Mouse (Mus musculus): ENCODE data around the gene Als2cr12. TPM values are rescaled to one million over a fixed set of nuclear protein-coding genes. Genes with fewer than 3 reads are reported as not detected.
"Not testable (repeated sequence)": the region's sequence is repeated elsewhere in the genome, so short reads cannot be mapped to it uniquely, and the experiment has no call there.

The Als2cr12 gene
- polyA plus RNA-seq, 1 experiment, result not detected

DNA sequence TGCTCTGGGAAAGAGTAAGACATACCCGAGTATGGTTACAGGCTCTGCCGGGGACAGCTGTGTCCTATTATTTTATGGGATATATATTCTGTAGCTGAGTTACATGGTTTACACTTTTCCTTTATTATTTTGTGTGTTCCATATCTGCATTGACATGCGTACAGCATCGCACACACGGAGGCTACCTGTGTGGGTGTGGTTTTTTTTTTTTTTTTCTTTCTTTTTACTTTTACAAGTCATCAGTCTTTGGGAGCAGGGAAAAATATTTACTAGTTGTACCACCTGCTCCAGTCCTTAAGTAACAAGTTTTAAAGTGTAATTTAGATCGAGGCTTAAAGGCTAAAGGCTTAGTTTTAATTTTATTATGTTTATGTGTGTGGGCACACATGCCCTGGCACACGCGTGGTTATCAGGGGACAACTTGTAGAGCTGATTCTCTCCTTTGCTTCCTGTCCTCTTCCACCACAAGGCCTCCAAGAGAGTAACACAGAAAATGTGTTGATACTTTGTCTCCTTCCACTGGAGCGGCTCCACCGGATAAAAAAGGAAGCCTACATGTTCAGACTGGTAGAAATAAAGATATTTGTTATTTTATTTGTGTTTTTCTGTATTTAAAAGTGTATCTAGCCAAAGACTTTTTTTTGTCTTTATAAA, 15.0 kb upstream of the Als2cr12 start:
- Histone ChIP-seq H3K4me3 (replicated peaks; ENCODE audit: control insufficient read depth, low read depth, low read length) (peak overlapping the region; percentile 92), H3K4me1 (ENCODE audit: control insufficient read depth, insufficient read depth, low read length) (peaks cover 1% of the 10 kb centered on the region; the same call in 1 of the 2 replicates), H3K27ac (ENCODE audit: control insufficient read depth, insufficient read depth, low read depth, low read length, poor library complexity) (peak overlapping the region; percentile 99)
- 17% methylated on average over 10 of the region's 10 CpGs for WGBS
- TF ChIP-seq POLR2A (IDR thresholded peaks at IDR 0.05; ENCODE audit: borderline replicate concordance, control insufficient read depth, low read depth, low read length), result no peak

DNA sequence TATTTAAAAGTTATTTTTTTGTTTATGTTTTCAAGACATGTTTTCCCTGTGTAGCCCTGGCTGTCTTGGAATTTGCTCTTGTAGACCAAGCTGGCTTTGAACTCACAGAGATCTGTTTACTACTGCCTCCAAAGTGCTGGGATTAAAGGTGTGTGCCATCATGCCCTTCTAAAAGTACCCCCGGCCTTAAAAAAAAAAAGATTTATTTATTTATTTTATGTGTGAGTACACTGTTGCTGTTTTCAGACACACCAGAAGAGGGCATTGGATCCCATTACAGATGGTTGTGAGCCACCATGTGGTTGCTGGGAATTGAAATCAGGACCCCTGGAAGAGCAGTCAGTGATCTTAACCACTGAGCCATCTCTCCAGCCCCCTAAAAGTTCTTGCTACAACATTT, 14.3 kb upstream of the Als2cr12 start:
- not testable (repeated sequence) for H3K4me1 ChIP-seq (ENCODE audit: control insufficient read depth, insufficient read depth, low read length); H3K4me3 ChIP-seq (replicated peaks; ENCODE audit: control insufficient read depth, low read depth, low read length); H3K27ac ChIP-seq (ENCODE audit: control insufficient read depth, insufficient read depth, low read depth, low read length, poor library complexity)
- WGBS, result 85% methylated on average over 1 of the region's 1 CpGs

DNA sequence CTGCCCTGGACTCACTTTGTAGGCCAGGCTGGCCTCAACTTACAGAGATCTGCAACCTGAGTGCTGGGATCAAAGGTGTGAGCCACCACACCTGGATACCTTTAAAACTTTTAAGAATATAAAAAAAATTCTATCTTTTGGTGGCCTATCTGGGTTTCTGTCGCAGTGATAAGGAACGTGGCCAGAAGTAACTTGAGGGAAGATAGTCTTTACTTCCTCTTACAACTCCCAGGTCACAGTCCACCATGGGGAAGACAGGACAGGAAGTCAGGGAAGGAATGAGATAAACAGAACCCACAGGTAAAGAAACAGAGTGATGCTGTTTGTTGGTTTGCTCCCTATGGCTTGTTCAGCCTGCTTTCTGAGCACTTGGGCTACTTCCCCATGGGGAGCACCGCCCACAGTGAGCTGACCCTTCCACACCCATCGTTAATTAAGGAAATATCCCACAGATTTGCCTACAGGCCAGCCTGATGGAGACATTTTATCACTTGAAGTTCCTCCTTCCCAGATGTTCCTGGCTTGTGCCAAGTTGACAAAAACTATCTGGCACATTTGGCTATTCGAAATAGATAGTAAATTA, 4.9 kb upstream of the Als2cr12 start:
- not testable (repeated sequence) for H3K4me1 ChIP-seq (ENCODE audit: control insufficient read depth, insufficient read depth, low read length); H3K27ac ChIP-seq (ENCODE audit: control insufficient read depth, insufficient read depth, low read depth, low read length, poor library complexity); H3K4me3 ChIP-seq (replicated peaks; ENCODE audit: control insufficient read depth, low read depth, low read length)
- 44% methylated on average over 5 of the region's 5 CpGs for WGBS

DNA sequence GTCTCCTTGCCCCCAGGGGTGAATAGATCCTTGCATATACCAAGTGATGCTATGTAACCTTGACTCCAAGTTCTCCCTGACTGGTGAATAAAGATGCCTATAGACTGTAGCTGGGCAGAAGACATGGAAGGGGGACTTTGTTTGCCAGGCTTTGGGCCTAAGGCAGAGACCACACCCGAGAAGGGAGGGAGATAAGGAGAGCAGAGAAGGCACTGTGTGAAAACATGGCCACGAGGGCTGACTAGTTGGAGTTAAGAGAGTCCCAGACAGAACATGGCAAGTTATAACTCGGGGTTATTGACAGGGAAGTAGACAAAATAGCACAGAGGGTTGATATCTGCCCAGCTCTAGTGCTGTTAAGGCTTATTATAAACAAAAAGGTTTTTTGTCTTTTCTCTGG, 4.2 kb upstream of the Als2cr12 start:
- no peak for TF ChIP-seq POLR2A (IDR thresholded peaks at IDR 0.05; ENCODE audit: borderline replicate concordance, control insufficient read depth, low read depth, low read length)
- no peak for TF ChIP-seq CTCF (IDR thresholded peaks at IDR 0.05; ENCODE audit: control insufficient read depth, insufficient read depth, low read length)
- WGBS, result 55% methylated on average over 3 of the region's 3 CpGs
- Histone ChIP-seq H3K4me3 (replicated peaks; ENCODE audit: control insufficient read depth, low read depth, low read length) (no peak overlapping the region), H3K27ac (ENCODE audit: control insufficient read depth, insufficient read depth, low read depth, low read length, poor library complexity) (no peak overlapping the region), H3K4me1 (ENCODE audit: control insufficient read depth, insufficient read depth, low read length) (no peaks in the 10 kb centered on the region; the same call in 1 of the 2 replicates)

DNA sequence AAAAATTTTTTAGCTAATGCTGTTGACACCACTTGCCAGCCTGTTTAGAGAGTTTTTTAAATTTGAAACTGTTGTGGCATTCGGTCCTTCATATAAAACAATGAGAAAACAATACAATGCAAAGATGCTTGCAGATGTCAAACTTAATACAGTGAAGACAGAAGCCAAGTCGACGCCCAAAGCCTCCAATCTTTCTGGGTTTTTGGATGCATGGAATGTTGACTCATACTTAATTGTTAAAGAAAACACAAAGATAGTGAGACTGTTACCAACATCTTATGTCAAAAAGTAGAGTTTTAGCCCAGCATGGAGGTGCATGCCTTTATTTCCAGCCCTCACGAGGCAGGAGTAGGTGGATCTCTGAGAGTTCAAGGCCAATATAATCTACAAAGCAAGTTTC, 3.0 kb upstream of the Als2cr12 start:
- H3K4me1 ChIP-seq (ENCODE audit: control insufficient read depth, insufficient read depth, low read length), result no peaks in the 10 kb centered on the region; the same call in 1 of the 2 replicates
- WGBS, result 83% methylated on average over 4 of the region's 4 CpGs
- TF ChIP-seq POLR2A (IDR thresholded peaks at IDR 0.05; ENCODE audit: borderline replicate concordance, control insufficient read depth, low read depth, low read length) (no peak), CTCF (IDR thresholded peaks at IDR 0.05; ENCODE audit: control insufficient read depth, insufficient read depth, low read length) (no peak)
- no peak overlapping the region for H3K27ac ChIP-seq (ENCODE audit: control insufficient read depth, insufficient read depth, low read depth, low read length, poor library complexity)
- no peak overlapping the region for H3K4me3 ChIP-seq (replicated peaks; ENCODE audit: control insufficient read depth, low read depth, low read length)

DNA sequence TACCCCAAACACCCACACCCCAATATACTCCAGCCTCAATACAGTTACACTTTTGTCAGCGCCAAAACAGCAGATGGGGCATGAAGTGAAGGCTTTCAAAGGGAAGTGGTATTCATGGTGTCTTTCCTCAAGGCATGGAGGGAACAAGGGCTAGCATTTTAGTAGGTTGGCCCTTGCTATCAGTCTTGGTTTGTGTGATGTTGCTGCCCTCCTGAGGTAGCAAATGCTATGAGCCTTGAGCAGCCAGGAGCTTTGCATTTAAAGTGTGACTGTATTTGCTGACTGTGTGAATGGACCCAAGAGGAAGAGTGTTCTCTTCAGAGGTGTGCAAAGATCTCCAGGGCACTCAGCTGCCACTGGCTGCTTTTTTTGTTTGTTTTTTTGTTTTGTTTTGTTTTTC, 1.8 kb upstream of the Als2cr12 start:
- H3K27ac ChIP-seq (ENCODE audit: control insufficient read depth, insufficient read depth, low read depth, low read length, poor library complexity); H3K4me1 ChIP-seq (ENCODE audit: control insufficient read depth, insufficient read depth, low read length); H3K4me3 ChIP-seq (replicated peaks; ENCODE audit: control insufficient read depth, low read depth, low read length): not testable (repeated sequence)
- 11% methylated on average over 1 of the region's 1 CpGs for WGBS

DNA sequence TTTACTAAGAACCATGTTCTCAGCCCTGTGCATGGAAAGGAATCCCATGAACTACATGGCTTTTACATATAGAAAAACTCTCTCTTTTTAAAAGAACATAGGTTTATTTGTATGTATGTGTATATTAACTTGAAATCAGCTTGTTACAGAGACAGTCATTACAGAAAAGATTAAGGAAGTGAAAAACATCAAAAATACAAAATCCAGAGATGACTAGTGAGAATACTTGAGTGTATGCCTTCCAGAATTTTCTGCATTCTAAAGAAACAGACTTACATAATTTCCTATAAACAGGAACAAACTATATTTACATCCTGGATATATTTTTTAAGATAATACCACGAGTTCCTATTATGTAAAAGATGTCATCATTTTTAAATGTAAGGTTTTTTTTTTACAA, 2.1 kb downstream of the Als2cr12 start:
- TF ChIP-seq POLR2A (IDR thresholded peaks at IDR 0.05; ENCODE audit: borderline replicate concordance, control insufficient read depth, low read depth, low read length), result no peak
- TF ChIP-seq CTCF (IDR thresholded peaks at IDR 0.05; ENCODE audit: control insufficient read depth, insufficient read depth, low read length), result no peak
- no peaks in the 10 kb centered on the region; the same call in 1 of the 2 replicates for H3K4me1 ChIP-seq (ENCODE audit: control insufficient read depth, insufficient read depth, low read length)
- H3K27ac ChIP-seq (ENCODE audit: control insufficient read depth, insufficient read depth, low read depth, low read length, poor library complexity), result no peak overlapping the region
- 26% methylated on average over 1 of the region's 1 CpGs for WGBS
- H3K4me3 ChIP-seq (replicated peaks; ENCODE audit: control insufficient read depth, low read depth, low read length), result no peak overlapping the region

DNA sequence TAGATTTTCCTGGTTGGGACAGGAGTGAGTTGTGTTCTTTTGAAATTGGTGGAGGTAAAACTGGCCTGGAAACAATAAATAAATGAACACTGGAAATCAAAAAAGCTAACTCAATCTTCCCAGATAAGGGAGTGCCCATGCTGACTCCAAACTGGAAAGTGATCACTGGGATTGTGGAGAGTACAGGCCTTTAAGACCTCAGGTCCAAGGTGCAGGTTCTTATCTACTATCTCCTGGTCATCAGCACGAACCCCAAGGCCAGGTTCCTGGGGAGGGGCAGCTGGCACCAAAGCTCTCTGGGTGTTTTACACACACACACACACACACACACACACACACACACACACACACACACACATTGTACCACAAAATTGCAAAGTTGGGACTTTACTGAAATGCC, 4.1 kb downstream of the Als2cr12 start:
- H3K4me3 ChIP-seq (replicated peaks; ENCODE audit: control insufficient read depth, low read depth, low read length); H3K4me1 ChIP-seq (ENCODE audit: control insufficient read depth, insufficient read depth, low read length); H3K27ac ChIP-seq (ENCODE audit: control insufficient read depth, insufficient read depth, low read depth, low read length, poor library complexity): not testable (repeated sequence)
- 57% methylated on average over 1 of the region's 1 CpGs for WGBS

DNA sequence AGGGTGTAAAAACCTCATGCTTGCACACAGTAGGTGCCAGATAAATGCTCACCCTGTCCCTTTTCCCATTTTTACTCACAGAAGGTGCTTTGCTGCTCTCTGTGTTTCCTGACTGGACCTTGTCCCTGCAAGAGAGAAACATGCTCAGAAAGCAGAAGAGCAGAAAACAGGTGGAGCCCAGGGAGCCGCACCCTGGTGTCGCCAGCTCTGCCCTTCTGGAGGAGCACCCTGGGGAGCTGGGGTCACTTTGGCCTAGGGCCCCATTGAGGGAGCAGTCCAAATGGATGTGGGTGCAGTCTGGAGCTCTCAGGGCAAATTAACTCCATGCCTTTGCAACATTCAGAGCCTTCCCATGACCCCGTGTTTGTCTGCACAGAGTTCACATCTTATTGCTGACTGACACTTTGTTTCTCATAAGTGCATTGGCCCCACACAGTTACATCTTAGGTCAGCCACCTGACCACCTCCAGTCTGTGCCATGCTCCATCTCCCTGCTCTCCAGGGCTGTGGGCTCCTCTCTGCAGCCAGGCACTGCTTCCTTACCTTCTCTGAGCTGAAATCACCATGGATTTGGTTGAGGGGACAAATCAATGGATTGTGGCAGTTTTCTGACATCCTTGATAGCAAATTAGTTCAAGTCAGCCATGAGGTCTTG, 4.8 kb downstream of the Als2cr12 start:
- not testable (repeated sequence) for H3K4me3 ChIP-seq (replicated peaks; ENCODE audit: control insufficient read depth, low read depth, low read length); H3K4me1 ChIP-seq (ENCODE audit: control insufficient read depth, insufficient read depth, low read length); H3K27ac ChIP-seq (ENCODE audit: control insufficient read depth, insufficient read depth, low read depth, low read length, poor library complexity)
- WGBS, result 79% methylated on average over 2 of the region's 3 CpGs
